Mouse (Mus musculus): ENCODE data around the gene Olfr609. TPM values are rescaled to one million over a fixed set of nuclear protein-coding genes. Genes with fewer than 3 reads are reported as not detected.
"Not testable (repeated sequence)": the region's sequence is repeated elsewhere in the genome, so short reads cannot be mapped to it uniquely, and the experiment has no call there.

The Olfr609 gene
- not detected in 2 replicates for polyA plus RNA-seq (2015; fragmentation: Nextera tagmentation; extraction: Ambion mirVana)

DNA sequence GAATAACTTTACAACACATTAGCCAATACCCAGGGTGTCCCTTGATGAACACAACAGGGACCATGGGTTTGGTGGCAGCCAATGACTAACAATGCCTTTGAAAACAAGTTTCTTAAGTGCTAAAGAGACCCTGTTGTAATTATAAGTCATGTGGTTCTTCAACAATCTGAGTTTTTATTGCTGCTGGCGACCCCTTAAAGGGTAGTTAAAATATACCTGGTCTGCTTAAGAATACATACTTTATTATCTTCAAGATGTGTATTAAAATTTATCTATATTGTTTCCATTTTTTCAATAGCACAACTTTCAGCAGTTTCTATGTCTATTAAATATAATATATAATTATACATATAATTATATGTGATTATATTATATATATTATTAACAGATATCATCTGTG lies at the start of gene Olfr609:
TSS of gene Olfr609 (minus strand) at position 101 of the 400 bp plus-strand sequence.
- H3K4me3 ChIP-seq: no peak within 1 kb of the TSS
- H3K9ac ChIP-seq: no peak within 1 kb of the TSS
- no peaks in the 10 kb centered on the region for H3K27me3 ChIP-seq
- no peaks in the 10 kb centered on the region for H3K9me3 ChIP-seq
- H3K27ac ChIP-seq: no peak within 1 kb of the TSS
- no peak within 1 kb of the TSS for H3K4me2 ChIP-seq
- WGBS: 71% methylated on average over 1 of the region's 1 CpGs
- H3K4me1 ChIP-seq (replicated peaks): no peaks in the 10 kb centered on the region
- no peak for ATAC-seq (ENCODE audit: low FRiP score)
- no peaks in the 10 kb centered on the region for H3K36me3 ChIP-seq

DNA sequence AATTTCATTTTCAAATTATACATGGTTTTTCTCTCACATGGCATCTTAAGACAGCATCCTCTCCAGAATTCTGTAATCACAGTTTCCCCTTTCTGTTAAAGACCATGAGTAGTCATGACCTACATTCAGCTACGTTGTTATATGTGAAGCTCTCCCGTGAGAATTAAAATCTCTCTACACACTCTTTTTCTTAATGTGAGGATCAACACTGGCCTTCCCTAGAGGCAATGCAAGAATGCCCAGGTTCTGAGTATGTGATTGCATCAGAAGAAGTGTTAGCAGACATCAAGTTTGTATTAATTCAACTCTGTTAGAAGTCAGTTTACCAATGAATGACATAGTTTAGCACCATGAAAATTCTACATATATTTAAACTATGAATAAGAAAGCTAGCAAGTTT lies 44.8 kb upstream of the Olfr609 start, which contains the start of gene Olfr612:
TSS of gene Olfr612 (minus strand) at position 101 of the 400 bp plus-strand sequence.
- H3K27ac ChIP-seq; ATAC-seq (ENCODE audit: low FRiP score); H3K9ac ChIP-seq; H3K4me1 ChIP-seq (replicated peaks); H3K9me3 ChIP-seq; H3K4me3 ChIP-seq; H3K4me2 ChIP-seq; H3K27me3 ChIP-seq; H3K36me3 ChIP-seq: not testable (repeated sequence)
- WGBS: 90% methylated on average over 2 of the region's 2 CpGs

DNA sequence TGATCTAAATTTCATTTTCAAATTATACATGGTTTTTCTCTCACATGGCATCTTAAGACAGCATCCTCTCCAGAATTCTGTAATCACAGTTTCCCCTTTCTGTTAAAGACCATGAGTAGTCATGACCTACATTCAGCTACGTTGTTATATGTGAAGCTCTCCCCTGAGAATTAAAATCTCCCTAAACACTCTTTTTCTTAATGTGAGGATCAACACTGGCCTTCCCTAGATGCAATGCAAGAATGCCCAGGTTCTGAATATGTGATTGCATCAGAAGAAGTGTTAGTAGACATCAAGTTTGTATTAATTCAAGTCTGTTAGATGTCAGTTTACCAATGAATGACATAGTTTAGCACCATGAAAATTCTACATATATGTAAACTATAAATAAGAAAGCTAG lies 22.9 kb upstream of the Olfr609 start, which contains the start of gene Olfr611:
TSS of gene Olfr611 (minus strand) at position 101 of the 400 bp plus-strand sequence.
- not testable (repeated sequence) for H3K4me3 ChIP-seq; H3K36me3 ChIP-seq; ATAC-seq (ENCODE audit: low FRiP score); H3K4me1 ChIP-seq (replicated peaks); H3K4me2 ChIP-seq; H3K9me3 ChIP-seq; H3K27me3 ChIP-seq; H3K9ac ChIP-seq; H3K27ac ChIP-seq
- WGBS: 71% methylated on average over 1 of the region's 1 CpGs

DNA sequence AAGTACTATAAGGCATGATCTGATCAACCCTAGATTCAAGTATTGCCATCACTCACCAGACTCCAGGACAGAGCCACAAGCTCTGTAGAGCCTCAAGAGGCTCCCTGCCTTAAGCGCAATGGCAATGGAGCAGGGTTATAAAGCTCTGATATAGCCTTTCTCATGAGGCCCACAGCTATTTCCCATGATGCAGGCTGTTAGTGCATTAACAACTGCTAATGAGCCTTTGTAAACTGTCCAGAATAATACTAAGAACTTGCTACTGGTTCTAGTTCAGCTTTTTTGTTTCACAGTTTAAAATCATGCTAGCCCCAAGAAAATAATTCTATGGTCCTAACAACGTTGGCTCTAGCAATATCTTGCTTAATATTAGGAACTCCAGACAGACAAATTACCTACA lies 14.2 kb upstream of the Olfr609 start, which contains the start of gene Olfr610:
TSS of gene Olfr610 (minus strand) at position 101 of the 400 bp plus-strand sequence.
- Histone ChIP-seq H3K4me1 (replicated peaks) (no peaks in the 10 kb centered on the region), H3K36me3 (no peaks in the 10 kb centered on the region), H3K9me3 (no peaks in the 10 kb centered on the region), H3K9ac (no peak within 1 kb of the TSS), H3K27me3 (no peaks in the 10 kb centered on the region), H3K4me2 (no peak within 1 kb of the TSS), H3K27ac (no peak within 1 kb of the TSS), H3K4me3 (no peak within 1 kb of the TSS)
- no peak for ATAC-seq (ENCODE audit: low FRiP score)
- WGBS: 87% methylated on average over 2 of the region's 2 CpGs

DNA sequence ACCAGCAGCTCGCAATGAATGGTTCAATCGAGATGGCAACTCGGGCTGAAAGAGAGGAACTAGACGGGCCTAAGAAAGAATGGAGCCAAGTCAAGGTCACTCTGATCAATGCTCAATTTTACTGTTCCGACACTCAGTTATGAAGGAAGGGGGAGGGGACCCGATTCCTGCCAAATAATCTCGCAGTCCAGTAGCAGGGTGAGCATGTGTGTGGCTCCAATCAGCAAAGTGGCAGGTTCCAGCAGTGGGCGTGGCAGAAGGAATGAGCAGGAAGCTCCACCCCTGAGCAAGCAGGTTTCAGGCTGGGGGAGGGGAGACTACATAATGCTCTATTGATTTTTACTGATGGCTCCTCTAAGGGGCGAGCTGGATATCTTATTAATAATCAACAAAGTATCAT lies 20.8 kb downstream of the Olfr609 start:
- not testable (repeated sequence) for H3K4me3 ChIP-seq; H3K9ac ChIP-seq; H3K4me2 ChIP-seq; H3K27me3 ChIP-seq; H3K4me1 ChIP-seq (replicated peaks); H3K36me3 ChIP-seq; H3K9me3 ChIP-seq; H3K27ac ChIP-seq
- ATAC-seq (ENCODE audit: low FRiP score): 0 out of 2 replicates have a peak, but pooled peaks have one; percentile 36
- WGBS: 89% methylated on average over 9 of the region's 9 CpGs

DNA sequence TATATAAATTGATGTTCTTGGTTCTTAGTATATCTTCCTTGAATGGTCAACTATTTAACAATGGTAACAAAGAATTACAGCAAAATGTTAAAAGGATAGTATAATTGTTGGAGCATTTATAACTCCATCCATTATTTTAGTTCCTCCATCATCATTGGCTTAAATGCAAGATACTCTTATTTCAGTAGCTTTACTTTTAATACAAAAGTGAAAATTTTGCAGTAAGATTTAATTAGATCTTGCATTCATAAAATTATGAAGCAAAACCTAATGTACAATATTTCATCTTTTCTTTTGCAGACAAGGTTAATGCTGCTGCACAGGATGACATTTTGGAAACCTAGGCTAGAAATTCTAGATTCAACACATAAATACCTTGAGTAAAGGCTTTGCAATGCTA lies 28.3 kb downstream of the Olfr609 start, which contains the start of gene Olfr608:
TSS of gene Olfr608 (plus strand) at position 301 of the 400 bp plus-strand sequence.
- Histone ChIP-seq H3K9me3 (no peaks in the 10 kb centered on the region), H3K27me3 (no peaks in the 10 kb centered on the region), H3K9ac (no peak within 1 kb of the TSS), H3K4me2 (no peak within 1 kb of the TSS), H3K4me3 (no peak within 1 kb of the TSS), H3K36me3 (no peaks in the 10 kb centered on the region), H3K4me1 (replicated peaks) (no peaks in the 10 kb centered on the region), H3K27ac (no peak within 1 kb of the TSS)
- ATAC-seq (ENCODE audit: low FRiP score): no peak

DNA sequence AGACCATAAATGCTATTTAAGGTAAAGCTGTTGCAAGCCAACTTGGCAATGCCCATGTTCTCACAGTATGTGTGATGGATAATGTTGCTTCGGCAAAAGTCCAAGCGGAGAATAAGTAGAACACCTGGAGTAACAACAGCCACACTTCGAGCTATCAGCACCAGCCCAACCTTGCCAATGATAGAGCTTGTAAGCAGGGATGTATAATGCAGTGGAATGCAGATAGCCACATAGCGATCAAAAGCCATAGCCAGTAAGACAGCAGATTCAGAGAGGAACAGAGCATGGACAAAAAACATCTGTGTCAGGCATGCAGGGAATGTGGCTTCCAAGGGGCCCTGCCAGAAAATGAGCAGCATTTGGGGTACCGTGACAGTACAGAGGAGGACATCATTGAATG lies 37.3 kb downstream of the Olfr609 start:
- no peak overlapping the region for H3K4me2 ChIP-seq
- H3K27me3 ChIP-seq: no peaks in the 10 kb centered on the region
- no peak overlapping the region for H3K27ac ChIP-seq
- H3K36me3 ChIP-seq: no peaks in the 10 kb centered on the region
- ATAC-seq (ENCODE audit: low FRiP score): no peak
- H3K9me3 ChIP-seq: no peaks in the 10 kb centered on the region
- 94% methylated on average over 5 of the region's 5 CpGs for WGBS
- H3K4me3 ChIP-seq: no peak overlapping the region
- H3K4me1 ChIP-seq (replicated peaks): no peaks in the 10 kb centered on the region
- H3K9ac ChIP-seq: no peak overlapping the region

DNA sequence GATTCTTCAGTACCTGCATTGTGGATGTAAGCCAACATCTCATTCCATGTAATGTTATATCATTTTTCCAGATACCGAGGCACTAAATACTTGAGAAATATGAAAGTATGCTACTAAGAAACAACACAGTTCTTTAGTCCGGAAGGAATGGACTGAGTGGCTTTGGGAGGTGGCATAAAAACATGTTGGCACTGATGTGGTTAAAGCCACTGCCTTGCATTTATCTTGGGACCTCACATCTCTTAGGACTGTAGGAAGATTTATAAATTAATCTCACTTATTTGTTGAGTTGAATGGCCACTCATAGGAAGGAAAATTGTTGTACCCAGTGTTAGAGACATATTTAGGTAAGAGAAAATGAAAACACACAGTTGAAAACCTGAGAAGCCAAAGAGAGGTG lies 49.1 kb downstream of the Olfr609 start, which contains the start of gene Olfr606:
TSS of gene Olfr606 (plus strand) at position 301 of the 400 bp plus-strand sequence.
- no peaks in the 10 kb centered on the region for H3K27me3 ChIP-seq
- WGBS: 93% methylated on average over 2 of the region's 2 CpGs
- no peaks in the 10 kb centered on the region for H3K36me3 ChIP-seq
- no peaks in the 10 kb centered on the region for H3K4me1 ChIP-seq (replicated peaks)
- no peak within 1 kb of the TSS for H3K4me3 ChIP-seq
- H3K4me2 ChIP-seq: no peak within 1 kb of the TSS
- no peaks in the 10 kb centered on the region for H3K9me3 ChIP-seq
- no peak within 1 kb of the TSS for H3K27ac ChIP-seq
- no peak within 1 kb of the TSS for H3K9ac ChIP-seq
- ATAC-seq (ENCODE audit: low FRiP score): no peak

DNA sequence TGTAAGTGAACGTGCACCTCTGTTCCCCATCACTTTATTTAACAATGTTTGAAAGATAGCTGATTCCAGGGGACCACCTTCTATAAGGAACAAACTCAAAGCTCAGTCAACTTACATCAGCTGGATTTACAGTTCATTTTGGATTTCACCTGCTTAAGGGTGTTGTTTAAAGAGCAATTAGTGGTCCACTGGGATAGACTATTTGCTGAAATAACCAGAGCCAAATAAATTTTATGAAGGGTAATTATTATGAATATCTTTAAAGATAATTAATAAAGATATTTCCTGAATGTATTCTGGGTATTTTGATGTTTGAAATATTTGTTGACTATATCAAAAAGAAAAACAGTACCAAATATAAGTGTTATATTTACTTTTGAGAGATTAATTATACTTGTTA lies 52.5 kb downstream of the Olfr609 start, which contains the start of gene Olfr605:
TSS of gene Olfr605 (minus strand) at position 101 of the 400 bp plus-strand sequence.
- ATAC-seq (ENCODE audit: low FRiP score): no peak
- WGBS: 93% methylated on average over 1 of the region's 1 CpGs
- Histone ChIP-seq H3K36me3 (no peaks in the 10 kb centered on the region), H3K4me2 (no peak within 1 kb of the TSS), H3K27ac (no peak within 1 kb of the TSS), H3K27me3 (no peaks in the 10 kb centered on the region), H3K9me3 (no peaks in the 10 kb centered on the region), H3K9ac (no peak within 1 kb of the TSS), H3K4me3 (no peak within 1 kb of the TSS), H3K4me1 (replicated peaks) (no peaks in the 10 kb centered on the region)

Other genes with a start within 250 kb of the Olfr609 start
- gene Usp17ld, start 245.6 kb downstream of the Olfr609 start, polyA plus RNA-seq (2015; fragmentation: Nextera tagmentation; extraction: Ambion mirVana): not detected in 2 replicates
- not detected in 2 replicates for gene Olfr596, start 192.4 kb downstream of the Olfr609 start, polyA plus RNA-seq (2015; fragmentation: Nextera tagmentation; extraction: Ambion mirVana)
- gene Olfr597, start 181.7 kb downstream of the Olfr609 start, polyA plus RNA-seq (2015; fragmentation: Nextera tagmentation; extraction: Ambion mirVana): not detected in 2 replicates
- not detected in 2 replicates for gene Olfr598, start 174.5 kb downstream of the Olfr609 start, polyA plus RNA-seq (2015; fragmentation: Nextera tagmentation; extraction: Ambion mirVana)
- not detected in 2 replicates for gene Olfr599, start 162.1 kb downstream of the Olfr609 start, polyA plus RNA-seq (2015; fragmentation: Nextera tagmentation; extraction: Ambion mirVana)
- gene Olfr600, start 148.4 kb downstream of the Olfr609 start, polyA plus RNA-seq (2015; fragmentation: Nextera tagmentation; extraction: Ambion mirVana): not detected in 2 replicates
- gene Olfr601, start 135.4 kb downstream of the Olfr609 start, polyA plus RNA-seq (2015; fragmentation: Nextera tagmentation; extraction: Ambion mirVana): not detected in 2 replicates
- gene Olfr603, start 111.9 kb downstream of the Olfr609 start, polyA plus RNA-seq (2015; fragmentation: Nextera tagmentation; extraction: Ambion mirVana): not detected in 2 replicates
- not detected in 2 replicates for gene Usp17lc, start 83.0 kb downstream of the Olfr609 start, polyA plus RNA-seq (2015; fragmentation: Nextera tagmentation; extraction: Ambion mirVana)
- gene Olfr605, start 52.6 kb downstream of the Olfr609 start, polyA plus RNA-seq (2015; fragmentation: Nextera tagmentation; extraction: Ambion mirVana): not detected in 2 replicates
- not detected in 2 replicates for gene Olfr606, start 49.0 kb downstream of the Olfr609 start, polyA plus RNA-seq (2015; fragmentation: Nextera tagmentation; extraction: Ambion mirVana)
- gene Olfr607, start 33.9 kb downstream of the Olfr609 start, polyA plus RNA-seq (2015; fragmentation: Nextera tagmentation; extraction: Ambion mirVana): not detected in 2 replicates
- gene Olfr608, start 28.2 kb downstream of the Olfr609 start, polyA plus RNA-seq (2015; fragmentation: Nextera tagmentation; extraction: Ambion mirVana): not detected in 2 replicates
- not detected in 2 replicates for gene Olfr610, start 14.1 kb upstream of the Olfr609 start, polyA plus RNA-seq (2015; fragmentation: Nextera tagmentation; extraction: Ambion mirVana)
- not detected in 2 replicates for gene Olfr611, start 22.8 kb upstream of the Olfr609 start, polyA plus RNA-seq (2015; fragmentation: Nextera tagmentation; extraction: Ambion mirVana)
- not detected in 2 replicates for gene Olfr612, start 44.7 kb upstream of the Olfr609 start, polyA plus RNA-seq (2015; fragmentation: Nextera tagmentation; extraction: Ambion mirVana)
- gene Olfr613, start 50.0 kb upstream of the Olfr609 start, polyA plus RNA-seq (2015; fragmentation: Nextera tagmentation; extraction: Ambion mirVana): not detected in 2 replicates
- gene Olfr615, start 58.0 kb upstream of the Olfr609 start, polyA plus RNA-seq (2015; fragmentation: Nextera tagmentation; extraction: Ambion mirVana): not detected in 2 replicates
- gene Olfr616, start 71.1 kb upstream of the Olfr609 start, polyA plus RNA-seq (2015; fragmentation: Nextera tagmentation; extraction: Ambion mirVana): not detected in 2 replicates
- not detected in 2 replicates for gene Olfr617, start 75.0 kb upstream of the Olfr609 start, polyA plus RNA-seq (2015; fragmentation: Nextera tagmentation; extraction: Ambion mirVana)
- gene Olfr618, start 92.0 kb upstream of the Olfr609 start, polyA plus RNA-seq (2015; fragmentation: Nextera tagmentation; extraction: Ambion mirVana): 0.21 TPM in 1 of 2 replicates, not detected in the other
- gene Olfr619, start 102.5 kb upstream of the Olfr609 start, polyA plus RNA-seq (2015; fragmentation: Nextera tagmentation; extraction: Ambion mirVana): not detected in 2 replicates
- gene Olfr620, start 114.5 kb upstream of the Olfr609 start, polyA plus RNA-seq (2015; fragmentation: Nextera tagmentation; extraction: Ambion mirVana): not detected in 2 replicates
- not detected in 2 replicates for gene Olfr622, start 144.6 kb upstream of the Olfr609 start, polyA plus RNA-seq (2015; fragmentation: Nextera tagmentation; extraction: Ambion mirVana)
- gene Olfr623, start 165.6 kb upstream of the Olfr609 start, polyA plus RNA-seq (2015; fragmentation: Nextera tagmentation; extraction: Ambion mirVana): not detected in 2 replicates
- 0.03 TPM in 1 of 2 replicates, not detected in the other for gene Olfr624, start 173.1 kb upstream of the Olfr609 start, polyA plus RNA-seq (2015; fragmentation: Nextera tagmentation; extraction: Ambion mirVana)
- not detected in 2 replicates for gene Olfr625-ps1, start 184.7 kb upstream of the Olfr609 start, polyA plus RNA-seq (2015; fragmentation: Nextera tagmentation; extraction: Ambion mirVana)
- gene Olfr243, start 216.6 kb upstream of the Olfr609 start, polyA plus RNA-seq (2015; fragmentation: Nextera tagmentation; extraction: Ambion mirVana): not detected in 2 replicates
- gene Olfr628, start 232.3 kb upstream of the Olfr609 start, polyA plus RNA-seq (2015; fragmentation: Nextera tagmentation; extraction: Ambion mirVana): not detected in 2 replicates
- not detected in 2 replicates for gene Olfr629, start 246.9 kb upstream of the Olfr609 start, polyA plus RNA-seq (2015; fragmentation: Nextera tagmentation; extraction: Ambion mirVana)